Mouse (Mus musculus): ENCODE measurements at regions not wholly inside any gene's neighbourhood (a gene's known extent, or its start where the extent isn't known, plus 50 kb on each side); places are given as distances from the start of the nearest gene placed in this dataset.

DNA sequence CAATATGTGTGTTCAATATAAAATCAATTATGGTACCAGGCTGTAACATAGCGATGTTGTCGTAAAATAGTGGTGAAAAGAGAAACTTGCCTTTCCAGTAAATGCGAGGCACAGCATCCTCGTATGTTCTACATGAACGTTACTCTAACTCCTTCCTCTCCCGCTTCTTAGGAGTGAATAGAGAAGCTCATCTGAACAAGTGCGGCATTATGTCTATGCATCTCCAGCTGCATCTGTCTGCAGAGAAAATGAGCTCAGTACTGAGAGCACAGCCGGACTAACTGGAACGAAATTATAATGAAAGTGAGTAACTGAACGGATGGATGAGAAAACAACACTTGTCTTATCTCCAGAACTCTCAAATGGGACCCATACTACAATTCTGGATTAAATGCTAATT, 193.5 kb upstream of the Atp11b start:
- Histone ChIP-seq H3K4me3 (no peak overlapping the region), H3K27me3 (ENCODE audit: insufficient read depth, poor library complexity, severe bottlenecking) (no peaks in the 10 kb centered on the region), H3K4me1 (replicated peaks) (peaks cover 11% of the 10 kb centered on the region; the same call in 1 of the 2 replicates), H3K27ac (no peak overlapping the region), H3K9me3 (no peaks in the 10 kb centered on the region), H3K36me3 (no peaks in the 10 kb centered on the region)
- WGBS = 89% methylated on average over 10 of the region's 10 CpGs
- DNase-seq (ENCODE audit: low spot score) = no peak

DNA sequence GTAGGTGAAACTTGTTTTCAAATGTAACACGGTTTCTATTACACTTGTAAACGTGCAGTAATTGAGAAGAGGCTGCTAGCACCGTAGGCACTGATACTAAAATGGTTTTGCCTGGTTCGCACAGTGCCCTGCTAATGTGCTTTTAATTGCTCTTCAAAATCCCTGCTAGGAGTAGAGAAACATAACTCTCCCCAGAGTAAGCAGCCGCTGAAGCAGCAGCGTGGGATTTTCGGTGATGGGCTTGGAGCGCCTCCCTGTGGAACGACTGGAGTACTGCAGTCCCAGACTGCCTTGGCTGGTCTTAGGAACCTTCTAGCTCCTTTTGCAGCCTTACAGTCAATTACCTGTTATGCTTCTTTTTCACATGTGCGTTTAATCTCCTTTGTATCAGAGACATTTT, 179.5 kb upstream of the Atp11b start:
- no peak overlapping the region for H3K27ac ChIP-seq
- H3K4me3 ChIP-seq = no peak overlapping the region
- H3K27me3 ChIP-seq (ENCODE audit: insufficient read depth, poor library complexity, severe bottlenecking) = no peaks in the 10 kb centered on the region
- WGBS = 17% methylated on average over 10 of the region's 10 CpGs
- H3K9me3 ChIP-seq = no peaks in the 10 kb centered on the region
- no peaks in the 10 kb centered on the region for H3K36me3 ChIP-seq
- 0 out of 2 replicates have a peak, but pooled peaks cover 2% of the 10 kb centered on the region for H3K4me1 ChIP-seq (replicated peaks)
- DNase-seq (ENCODE audit: low spot score) = peak; percentile 70
